Mouse (Mus musculus) midbrain, embryonic 16.5 days (tissue): ENCODE measurements around the gene Gm20388. TPM values are rescaled to one million over a fixed set of nuclear protein-coding genes. Genes with fewer than 3 reads are reported as not detected.

Experiments used
- ATAC-seq: fragments of 200-750 bp; cut with Nextera tagmentation; 2 replicates; pipeline ENCODE4 v1.8.0; 2017; ENCODE audit warnings: moderate TSS enrichment
- H3K27ac ChIP-seq: fragments of 300-500 bp; sonication (generic); 2 replicates; pipeline ENCODE4 v1.5.1; 2014; ENCODE audit warnings: mild to moderate bottlenecking, low read length, mixed read lengths
- H3K27me3 ChIP-seq: fragments of 300-500 bp; sonication (generic); 2 replicates; pipeline ENCODE4 v1.6.1; 2014; ENCODE audit warnings: low read depth, low read length, mixed read lengths; ENCODE audit not compliant: control insufficient read depth, insufficient read depth
- H3K36me3 ChIP-seq: fragments of 300-500 bp; sonication (generic); 2 replicates; pipeline ENCODE4 v1.6.1; 2014; ENCODE audit warnings: mild to moderate bottlenecking, low read length, moderate library complexity, mixed read lengths; ENCODE audit not compliant: control insufficient read depth, insufficient read depth
- H3K4me1 ChIP-seq: fragments of 300-500 bp; sonication (generic); 2 replicates; pipeline ENCODE4 v1.6.1; 2014; ENCODE audit warnings: mild to moderate bottlenecking, low read length, mixed read lengths; ENCODE audit not compliant: control insufficient read depth, insufficient read depth
- H3K4me2 ChIP-seq: fragments of 300-500 bp; sonication (generic); 2 replicates; pipeline ENCODE4 v1.6.1; 2014; ENCODE audit warnings: mild to moderate bottlenecking, low read length, mixed read lengths
- H3K4me3 ChIP-seq: fragments of 300-500 bp; sonication (generic); 2 replicates; pipeline ENCODE4 v1.5.1; 2014; ENCODE audit warnings: low read depth, mild to moderate bottlenecking, low read length, moderate library complexity, mixed read lengths
- H3K9ac ChIP-seq: fragments of 300-500 bp; sonication (generic); 2 replicates; pipeline ENCODE4 v1.6.1; 2014; ENCODE audit warnings: low read depth, low read length, mixed read lengths
- H3K9me3 ChIP-seq: fragments of 300-500 bp; sonication (generic); replicated peaks from 2 replicates; pipeline ENCODE4 v1.6.1; 2014; ENCODE audit warnings: mild to moderate bottlenecking, low read length, mixed read lengths; ENCODE audit not compliant: control insufficient read depth, poor library complexity, severe bottlenecking
- WGBS: fragments of 180-500 bp; shearing (Covaris S2); extraction: QIAGEN DNeasy Blood & Tissue Kit; methylation state at CpG from one replicate; pipeline ENCODE4 v1.1.7; 2014; 5-methylcytosine and 5-hydroxymethylcytosine counted together
- polyA plus RNA-seq: library from polyadenylated mRNA; unstranded; fragments of >200 nt; fragmentation: Nextera tagmentation; extraction: Ambion mirVana; gene quantifications from 2 replicates; pipeline ENCODE4 v1.2.1, GENCODE M21; 2015

Gene Gm20388
- polyA plus RNA-seq, 1 experiment from 2014 or later = 7.5 TPM

- Histone ChIP-seq H3K27ac (no peak overlapping the region), H3K4me1 (peaks cover 6% of the 10 kb centered on the region; the same call in 1 of the 2 replicates), H3K27me3 (peaks cover 40% of the 10 kb centered on the region), H3K4me3 (no peak overlapping the region), H3K36me3 (no peaks in the 10 kb centered on the region), H3K9me3 (no peaks in the 10 kb centered on the region), H3K9ac (no peak overlapping the region), H3K4me2 (peak overlapping the region; percentile 65; the same call in 1 of the 2 replicates)
- WGBS = 87% methylated on average over 13 of the region's 13 CpGs
- ATAC-seq = no peak
Measured at GRCm38 (mm10) chr8:122334791-122335490, 2424.3 kb downstream of the Gm20388 start.

GRCm38 (mm10) chr8:122335638-122336250, 2425.1 kb downstream of the Gm20388 start:
- H3K27me3 ChIP-seq = peaks cover 40% of the 10 kb centered on the region

DNA sequence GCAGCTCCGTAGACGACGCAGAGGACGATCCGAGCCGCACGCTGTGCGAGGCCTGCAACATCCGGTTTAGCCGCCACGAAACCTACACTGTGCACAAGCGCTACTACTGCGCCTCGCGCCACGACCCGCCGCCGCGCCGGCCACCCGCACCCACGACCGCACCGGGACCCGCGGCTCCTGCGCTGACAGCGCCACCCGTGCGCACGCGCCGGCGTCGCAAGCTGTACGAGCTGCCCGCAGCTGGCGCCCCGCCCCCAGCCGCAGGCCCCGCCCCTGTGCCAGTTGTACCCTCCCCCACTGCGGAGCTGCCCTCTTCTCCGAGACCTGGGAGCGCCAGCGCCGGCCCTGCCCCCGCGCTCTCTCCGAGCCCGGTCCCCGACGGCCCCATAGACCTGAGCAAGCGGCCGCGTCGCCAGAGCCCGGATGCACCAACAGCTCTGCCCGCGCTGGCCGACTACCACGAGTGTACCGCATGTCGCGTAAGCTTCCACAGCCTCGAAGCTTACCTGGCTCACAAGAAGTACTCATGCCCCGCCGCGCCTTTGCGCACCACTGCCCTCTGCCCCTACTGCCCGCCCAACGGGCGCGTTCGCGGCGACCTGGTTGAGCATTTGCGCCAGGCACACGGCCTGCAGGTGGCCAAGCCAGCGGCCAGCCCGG, 2425.7 kb downstream of the Gm20388 start:
- Histone ChIP-seq H3K4me1 (peaks cover 6% of the 10 kb centered on the region; the same call in 1 of the 2 replicates), H3K4me2 (peak overlapping the region; percentile 65), H3K9ac (peak overlapping the region; percentile 70), H3K9me3 (no peaks in the 10 kb centered on the region), H3K27ac (0 out of 2 replicates have a peak overlapping the region, but pooled peaks have one; percentile 2), H3K4me3 (peak overlapping the region; percentile 61), H3K27me3 (peaks cover 40% of the 10 kb centered on the region), H3K36me3 (no peaks in the 10 kb centered on the region)
- 2% methylated on average over 64 of the region's 81 CpGs for WGBS
- peak; percentile 62 for ATAC-seq

More at GRCm38 (mm10) chr8:122335638-122336250, 2425.1 kb downstream of the Gm20388 start:
- ATAC-seq = peak; percentile 39
- Histone ChIP-seq H3K9me3 (no peaks in the 10 kb centered on the region), H3K9ac (peak overlapping the region; percentile 70), H3K4me3 (peak overlapping the region; percentile 61), H3K27ac (0 out of 2 replicates have a peak overlapping the region, but pooled peaks have one; percentile 2), H3K4me2 (peak overlapping the region; percentile 65), H3K4me1 (peaks cover 6% of the 10 kb centered on the region; the same call in 1 of the 2 replicates), H3K36me3 (no peaks in the 10 kb centered on the region)
- WGBS = 7% methylated on average over 49 of the region's 57 CpGs

DNA sequence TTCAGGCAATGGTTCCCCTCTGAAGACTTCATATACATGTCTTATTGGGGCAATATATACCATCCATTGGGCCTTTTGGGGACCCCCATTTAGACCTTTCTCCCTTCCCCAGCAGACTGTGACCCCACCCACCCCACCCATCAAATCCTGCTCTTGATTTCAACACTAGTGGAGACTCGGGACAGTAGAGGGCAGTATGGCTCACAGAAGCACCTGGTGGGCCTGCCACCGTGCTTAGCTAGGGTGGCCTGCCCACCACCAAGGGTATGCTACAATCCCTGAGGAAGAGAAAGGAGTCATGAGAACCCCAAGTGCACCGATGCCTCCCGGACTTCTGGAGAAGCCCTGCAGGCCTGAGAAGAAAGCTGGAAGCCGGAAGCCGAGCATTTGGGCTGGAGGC, 2428.2 kb downstream of the Gm20388 start:
- no peak overlapping the region for H3K4me2 ChIP-seq
- H3K36me3 ChIP-seq = no peaks in the 10 kb centered on the region
- peaks cover 46% of the 10 kb centered on the region for H3K27me3 ChIP-seq
- no peak overlapping the region for H3K4me3 ChIP-seq
- H3K4me1 ChIP-seq = peaks cover 14% of the 10 kb centered on the region
- H3K9me3 ChIP-seq = no peaks in the 10 kb centered on the region
- WGBS = 47% methylated on average over 6 of the region's 6 CpGs
- H3K9ac ChIP-seq = no peak overlapping the region
- H3K27ac ChIP-seq = no peak overlapping the region
- ATAC-seq = no peak

- no peak for ATAC-seq
- Histone ChIP-seq H3K27me3 (peaks cover 41% of the 10 kb centered on the region), H3K4me2 (no peak overlapping the region), H3K4me3 (no peak overlapping the region), H3K9ac (no peak overlapping the region), H3K9me3 (no peaks in the 10 kb centered on the region), H3K27ac (no peak overlapping the region), H3K36me3 (no peaks in the 10 kb centered on the region), H3K4me1 (peaks cover 15% of the 10 kb centered on the region)
- WGBS = 86% methylated on average over 3 of the region's 3 CpGs
Measured at GRCm38 (mm10) chr8:122340761-122341160, 2430.1 kb downstream of the Gm20388 start.

DNA sequence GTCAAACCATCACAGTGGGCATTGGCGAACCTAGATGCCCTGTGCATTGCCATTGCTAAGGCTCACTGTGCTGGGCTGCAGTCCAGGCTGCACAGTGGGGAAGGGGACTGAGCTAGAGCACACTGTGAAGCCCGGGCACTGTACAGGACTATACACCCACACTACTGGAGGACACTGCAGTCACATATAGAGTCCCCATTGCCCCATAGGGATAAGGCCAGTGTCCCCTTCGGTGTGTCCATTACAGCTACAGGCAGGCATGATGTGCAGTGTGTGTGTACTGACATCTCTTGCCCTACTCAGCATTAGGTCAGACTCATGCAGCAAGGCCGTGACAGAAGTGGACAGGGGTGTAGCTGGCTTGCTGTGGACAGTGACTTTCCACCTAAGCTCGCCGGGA, 2431.1 kb downstream of the Gm20388 start:
- Histone ChIP-seq H3K4me2 (no peak overlapping the region), H3K27ac (no peak overlapping the region), H3K4me1 (peaks cover 13% of the 10 kb centered on the region), H3K36me3 (no peaks in the 10 kb centered on the region), H3K9ac (no peak overlapping the region), H3K9me3 (no peaks in the 10 kb centered on the region), H3K4me3 (no peak overlapping the region), H3K27me3 (peaks cover 37% of the 10 kb centered on the region)
- 86% methylated on average over 6 of the region's 6 CpGs for WGBS
- ATAC-seq = no peak

GRCm38 (mm10) chr8:122342362-122342761, 2431.7 kb downstream of the Gm20388 start:
- H3K27ac ChIP-seq = no peak overlapping the region

DNA sequence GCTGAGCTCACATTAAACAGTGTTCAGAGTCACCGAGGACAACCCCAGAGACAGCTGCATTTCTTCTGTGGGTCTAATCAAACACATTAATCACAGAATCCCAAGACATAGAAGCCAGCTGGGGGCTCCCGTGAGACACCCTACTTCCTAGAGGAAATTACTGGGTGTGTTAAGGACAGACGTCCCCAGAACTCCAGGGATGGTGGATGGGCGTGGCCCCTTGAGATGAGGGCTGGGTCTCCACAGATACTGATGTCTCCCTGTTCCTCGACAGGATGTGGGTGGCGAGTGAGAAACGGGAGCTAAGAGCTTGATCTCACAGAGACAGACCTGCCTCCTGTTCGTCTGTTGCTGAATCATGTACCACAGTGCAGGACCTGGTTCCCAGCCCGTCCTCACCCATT, 2432.2 kb downstream of the Gm20388 start:
- H3K4me3 ChIP-seq = no peak overlapping the region
- H3K9ac ChIP-seq = no peak overlapping the region

More at GRCm38 (mm10) chr8:122342362-122342761, 2431.7 kb downstream of the Gm20388 start:
- 58% methylated on average over 5 of the region's 5 CpGs for WGBS
- no peak overlapping the region for H3K4me2 ChIP-seq
- H3K9ac ChIP-seq = no peak overlapping the region
- H3K9me3 ChIP-seq = no peaks in the 10 kb centered on the region
- ATAC-seq = no peak
- H3K4me1 ChIP-seq = peaks cover 12% of the 10 kb centered on the region
- no peak overlapping the region for H3K4me3 ChIP-seq
- H3K27me3 ChIP-seq = peaks cover 31% of the 10 kb centered on the region
- H3K36me3 ChIP-seq = no peaks in the 10 kb centered on the region

More for the DNA sequence above, 2432.2 kb downstream of the Gm20388 start:
- Histone ChIP-seq H3K9me3 (no peaks in the 10 kb centered on the region), H3K4me2 (peak overlapping the region; percentile 49), H3K4me1 (peaks cover 12% of the 10 kb centered on the region), H3K27ac (no peak overlapping the region), H3K27me3 (peaks cover 26% of the 10 kb centered on the region), H3K36me3 (no peaks in the 10 kb centered on the region)
- ATAC-seq = 0 out of 2 replicates have a peak, but pooled peaks have one; percentile 4
- 6% methylated on average over 9 of the region's 9 CpGs for WGBS
